Mouse (Mus musculus): Measurements from ENCODE around the gene Rnf207. TPM values are rescaled to one million over a fixed set of nuclear protein-coding genes. Genes with fewer than 3 reads are reported as not detected.

Gene Rnf207
- polyA plus RNA-seq, 1 experiment from 2014 or later = 4.0 TPM

GRCm38 (mm10) chr4:152315498-152316213 is 3.1 kb downstream of the Rnf207 start:
- Histone ChIP-seq H3K36me3 (ENCODE audit: control insufficient read depth, insufficient read depth) (no peaks in the 10 kb centered on the region), H3K27ac (ENCODE audit: low read length) (no peak overlapping the region), H3K27me3 (replicated peaks; ENCODE audit: control insufficient read depth, insufficient read depth, low read length) (peaks cover 71% of the 10 kb centered on the region), H3K4me3 (replicated peaks; ENCODE audit: low read length) (peak overlapping the region; percentile 37), H3K4me2 (ENCODE audit: low read length) (peak overlapping the region; percentile 50), H3K9me3 (ENCODE audit: control insufficient read depth, low read length) (no peaks in the 10 kb centered on the region), H3K4me1 (replicated peaks; ENCODE audit: control insufficient read depth, insufficient read depth, low read length) (peaks cover 16% of the 10 kb centered on the region), H3K9ac (replicated peaks; ENCODE audit: low read depth, low read length) (peak overlapping the region; percentile 19; the same call in 1 of the 2 replicates)
- ATAC-seq = no peak
- under 1% methylated on average over 43 of the region's 43 CpGs for WGBS

- Histone ChIP-seq H3K9me3 (ENCODE audit: control insufficient read depth, low read length) (no peaks in the 10 kb centered on the region), H3K36me3 (ENCODE audit: control insufficient read depth, insufficient read depth) (no peaks in the 10 kb centered on the region), H3K4me1 (replicated peaks; ENCODE audit: control insufficient read depth, insufficient read depth, low read length) (peaks cover 16% of the 10 kb centered on the region), H3K4me3 (replicated peaks; ENCODE audit: low read length) (peak overlapping the region; percentile 37), H3K27ac (ENCODE audit: low read length) (no peak overlapping the region), H3K9ac (replicated peaks; ENCODE audit: low read depth, low read length) (no peak overlapping the region), H3K27me3 (replicated peaks; ENCODE audit: control insufficient read depth, insufficient read depth, low read length) (peaks cover 71% of the 10 kb centered on the region), H3K4me2 (ENCODE audit: low read length) (no peak overlapping the region)
- ATAC-seq = no peak
Observed at GRCm38 (mm10) chr4:152313934-152314333, 4.9 kb downstream of the Rnf207 start.

DNA sequence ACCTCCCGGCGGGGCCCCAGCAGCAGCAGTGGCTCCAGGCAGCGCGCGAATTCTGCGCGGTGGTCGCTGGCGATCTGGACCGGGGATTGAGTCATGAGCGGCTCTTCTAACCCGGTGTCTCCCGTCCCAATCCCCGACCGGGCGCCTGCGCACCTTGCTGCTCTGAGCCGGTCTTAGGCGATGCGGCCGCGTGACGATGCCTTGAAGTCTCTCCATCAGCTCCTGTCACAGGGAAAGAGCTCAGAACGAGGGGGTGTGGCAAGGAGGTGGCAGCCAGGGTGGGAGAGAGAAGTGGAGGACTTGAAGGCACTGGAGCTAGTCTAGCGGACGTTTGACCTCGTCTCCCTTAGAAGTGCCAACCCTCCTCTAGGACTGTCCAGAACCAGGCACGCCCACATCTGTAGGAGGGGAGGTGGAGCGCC is 5.6 kb downstream of the Rnf207 start:
- under 1% methylated on average over 29 of the region's 29 CpGs for WGBS
- Histone ChIP-seq H3K27ac (ENCODE audit: low read length) (no peak overlapping the region), H3K9me3 (ENCODE audit: control insufficient read depth, low read length) (no peaks in the 10 kb centered on the region), H3K36me3 (ENCODE audit: control insufficient read depth, insufficient read depth) (no peaks in the 10 kb centered on the region), H3K4me3 (replicated peaks; ENCODE audit: low read length) (peak overlapping the region; percentile 37), H3K9ac (replicated peaks; ENCODE audit: low read depth, low read length) (peak overlapping the region; percentile 43), H3K4me2 (ENCODE audit: low read length) (peak overlapping the region; percentile 52), H3K27me3 (replicated peaks; ENCODE audit: control insufficient read depth, insufficient read depth, low read length) (peaks cover 65% of the 10 kb centered on the region), H3K4me1 (replicated peaks; ENCODE audit: control insufficient read depth, insufficient read depth, low read length) (peaks cover 12% of the 10 kb centered on the region)
- ATAC-seq = peak; percentile 52

DNA sequence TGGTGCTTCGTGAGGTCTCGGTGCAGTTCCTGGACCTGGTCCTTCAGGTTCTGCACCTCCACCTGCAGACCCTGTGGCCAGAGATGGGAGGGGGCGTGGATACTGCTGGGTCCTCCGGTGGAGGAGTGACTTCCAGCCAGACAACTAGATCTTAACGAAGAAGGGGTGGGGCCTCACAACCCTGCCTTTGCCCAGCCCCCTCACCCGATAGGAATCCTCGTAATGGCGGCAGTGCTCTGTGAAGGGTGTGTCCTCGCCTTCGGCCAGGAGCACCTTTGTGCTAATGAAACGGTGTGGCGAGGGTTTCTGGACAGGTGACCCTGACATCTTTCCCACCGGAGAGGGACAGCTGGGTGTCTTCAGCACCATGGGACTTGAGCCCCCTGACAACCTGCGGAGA is 6.6 kb downstream of the Rnf207 start:
- H3K4me3 ChIP-seq (replicated peaks; ENCODE audit: low read length) = no peak overlapping the region
- H3K27ac ChIP-seq (ENCODE audit: low read length) = no peak overlapping the region
- ATAC-seq = no peak
- H3K4me1 ChIP-seq (replicated peaks; ENCODE audit: control insufficient read depth, insufficient read depth, low read length) = peaks cover 12% of the 10 kb centered on the region
- H3K9ac ChIP-seq (replicated peaks; ENCODE audit: low read depth, low read length) = no peak overlapping the region
- H3K4me2 ChIP-seq (ENCODE audit: low read length) = peak overlapping the region; percentile 52; the same call in 1 of the 2 replicates
- 3% methylated on average over 14 of the region's 14 CpGs for WGBS
- no peaks in the 10 kb centered on the region for H3K36me3 ChIP-seq (ENCODE audit: control insufficient read depth, insufficient read depth)
- peaks cover 55% of the 10 kb centered on the region for H3K27me3 ChIP-seq (replicated peaks; ENCODE audit: control insufficient read depth, insufficient read depth, low read length)
- H3K9me3 ChIP-seq (ENCODE audit: control insufficient read depth, low read length) = no peaks in the 10 kb centered on the region

DNA sequence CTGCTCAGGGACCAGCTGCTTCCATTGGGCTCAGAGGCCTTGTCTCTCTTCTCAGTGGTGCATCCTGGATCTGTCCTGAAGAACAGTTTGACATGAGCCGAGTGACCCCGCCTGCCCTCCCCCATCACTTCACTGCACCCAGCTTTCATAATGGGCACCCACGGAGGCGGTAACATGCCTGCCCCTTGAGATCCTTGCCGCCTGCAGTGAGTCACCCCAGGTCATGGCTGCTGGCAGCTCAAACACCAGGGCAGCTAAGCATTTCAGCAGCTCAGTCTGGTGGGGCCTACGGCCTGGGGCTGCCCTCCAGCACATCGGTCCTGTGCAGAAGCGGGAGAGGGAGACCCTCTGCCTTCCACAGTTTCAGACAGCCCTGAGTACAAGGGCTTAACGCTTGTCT is 11.3 kb downstream of the Rnf207 start:
- Histone ChIP-seq H3K9me3 (ENCODE audit: control insufficient read depth, low read length) (no peaks in the 10 kb centered on the region), H3K27ac (ENCODE audit: low read length) (no peak overlapping the region), H3K4me1 (replicated peaks; ENCODE audit: control insufficient read depth, insufficient read depth, low read length) (no peaks in the 10 kb centered on the region), H3K4me3 (replicated peaks; ENCODE audit: low read length) (no peak overlapping the region), H3K27me3 (replicated peaks; ENCODE audit: control insufficient read depth, insufficient read depth, low read length) (peaks cover 14% of the 10 kb centered on the region), H3K36me3 (ENCODE audit: control insufficient read depth, insufficient read depth) (peaks cover 17% of the 10 kb centered on the region), H3K9ac (replicated peaks; ENCODE audit: low read depth, low read length) (no peak overlapping the region), H3K4me2 (ENCODE audit: low read length) (no peak overlapping the region)
- ATAC-seq = no peak
- 85% methylated on average over 9 of the region's 9 CpGs for WGBS

DNA sequence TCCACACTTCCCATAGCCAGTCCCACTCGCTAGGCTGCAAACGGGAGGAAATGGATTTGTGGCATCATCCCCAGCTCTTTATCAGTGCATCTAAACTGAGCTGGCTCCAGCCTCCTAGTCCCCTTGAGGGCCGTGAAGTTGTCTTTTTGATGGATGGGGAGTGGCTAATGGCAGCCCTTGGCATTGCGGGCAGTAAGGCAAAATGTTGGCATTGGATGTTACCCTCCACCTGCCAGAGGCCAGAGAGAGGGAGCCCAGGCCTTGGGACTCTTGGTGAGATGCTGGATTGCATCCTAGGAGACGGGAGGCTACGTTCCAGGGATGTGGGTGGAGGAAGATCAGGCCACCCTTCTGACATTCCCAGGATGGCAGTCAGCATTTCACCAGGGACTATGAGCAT is 12.8 kb downstream of the Rnf207 start:
- Histone ChIP-seq H3K9ac (replicated peaks; ENCODE audit: low read depth, low read length) (no peak overlapping the region), H3K27ac (ENCODE audit: low read length) (no peak overlapping the region), H3K4me2 (ENCODE audit: low read length) (no peak overlapping the region), H3K4me3 (replicated peaks; ENCODE audit: low read length) (no peak overlapping the region), H3K9me3 (ENCODE audit: control insufficient read depth, low read length) (no peaks in the 10 kb centered on the region), H3K4me1 (replicated peaks; ENCODE audit: control insufficient read depth, insufficient read depth, low read length) (no peaks in the 10 kb centered on the region), H3K36me3 (ENCODE audit: control insufficient read depth, insufficient read depth) (peaks cover 17% of the 10 kb centered on the region), H3K27me3 (replicated peaks; ENCODE audit: control insufficient read depth, insufficient read depth, low read length) (no peaks in the 10 kb centered on the region; the same call in 1 of the 2 replicates)
- ATAC-seq = no peak
- WGBS = 91% methylated on average over 6 of the region's 6 CpGs

GRCm38 (mm10) chr4:152304685-152305084 is 14.1 kb downstream of the Rnf207 start:
- no peak for ATAC-seq
- WGBS = 81% methylated on average over 6 of the region's 6 CpGs
- no peak overlapping the region for H3K4me3 ChIP-seq (replicated peaks; ENCODE audit: low read length)
- H3K4me1 ChIP-seq (replicated peaks; ENCODE audit: control insufficient read depth, insufficient read depth, low read length) = peaks cover 7% of the 10 kb centered on the region; the same call in 1 of the 2 replicates
- no peaks in the 10 kb centered on the region for H3K9me3 ChIP-seq (ENCODE audit: control insufficient read depth, low read length)
- no peaks in the 10 kb centered on the region for H3K27me3 ChIP-seq (replicated peaks; ENCODE audit: control insufficient read depth, insufficient read depth, low read length)
- H3K27ac ChIP-seq (ENCODE audit: low read length) = no peak overlapping the region
- H3K36me3 ChIP-seq (ENCODE audit: control insufficient read depth, insufficient read depth) = peaks cover 17% of the 10 kb centered on the region
- no peak overlapping the region for H3K4me2 ChIP-seq (ENCODE audit: low read length)
- no peak overlapping the region for H3K9ac ChIP-seq (replicated peaks; ENCODE audit: low read depth, low read length)

DNA sequence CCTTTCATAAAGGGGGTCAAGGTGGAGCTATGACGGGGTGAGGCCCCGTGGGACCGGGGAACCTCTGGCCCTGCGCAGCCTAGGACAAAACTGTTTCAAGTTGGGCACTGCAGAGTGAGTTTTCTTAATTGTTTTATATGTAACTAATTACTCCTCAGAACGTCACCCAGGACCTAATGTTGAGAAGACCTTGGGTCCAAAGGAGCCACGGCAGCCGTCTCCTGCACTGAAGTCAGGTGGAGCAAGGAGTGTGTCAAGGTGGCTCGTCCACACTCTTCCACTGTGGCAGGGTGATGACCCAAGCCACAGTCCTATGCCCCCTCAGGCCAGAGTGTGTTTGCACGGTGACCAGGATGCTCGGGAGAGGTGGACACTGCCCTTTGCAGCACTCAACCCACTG is 15.6 kb downstream of the Rnf207 start:
- 91% methylated on average over 10 of the region's 10 CpGs for WGBS
- Histone ChIP-seq H3K27me3 (replicated peaks; ENCODE audit: control insufficient read depth, insufficient read depth, low read length) (no peaks in the 10 kb centered on the region), H3K4me1 (replicated peaks; ENCODE audit: control insufficient read depth, insufficient read depth, low read length) (peaks cover 15% of the 10 kb centered on the region), H3K36me3 (ENCODE audit: control insufficient read depth, insufficient read depth) (peaks cover 17% of the 10 kb centered on the region), H3K27ac (ENCODE audit: low read length) (no peak overlapping the region), H3K9ac (replicated peaks; ENCODE audit: low read depth, low read length) (no peak overlapping the region), H3K4me3 (replicated peaks; ENCODE audit: low read length) (no peak overlapping the region), H3K9me3 (ENCODE audit: control insufficient read depth, low read length) (no peaks in the 10 kb centered on the region), H3K4me2 (ENCODE audit: low read length) (no peak overlapping the region)
- ATAC-seq = no peak

DNA sequence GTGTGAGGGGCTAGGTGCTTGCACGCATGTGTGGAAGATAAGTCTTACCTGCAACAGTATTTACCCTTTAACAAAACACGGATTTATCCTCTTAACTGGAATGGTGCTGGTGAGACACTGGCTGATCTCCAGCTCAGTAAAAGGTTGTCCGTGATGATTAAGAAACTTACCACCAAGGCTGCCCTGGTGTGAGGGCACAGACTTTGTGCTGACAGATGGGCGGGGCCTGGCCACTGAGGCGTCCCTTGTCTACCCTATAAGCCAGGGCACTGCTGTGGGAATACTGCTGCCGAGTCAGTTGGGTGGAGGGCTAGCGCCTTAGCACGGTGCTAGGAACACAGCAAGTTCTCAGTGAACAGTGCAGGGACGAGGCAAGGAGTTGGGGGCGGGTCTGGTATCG is 16.8 kb downstream of the Rnf207 start:
- no peak for ATAC-seq
- WGBS = 67% methylated on average over 11 of the region's 11 CpGs

More for the DNA sequence above, 16.8 kb downstream of the Rnf207 start:
- Histone ChIP-seq H3K27me3 (replicated peaks; ENCODE audit: control insufficient read depth, insufficient read depth, low read length) (no peaks in the 10 kb centered on the region), H3K36me3 (ENCODE audit: control insufficient read depth, insufficient read depth) (peaks cover 17% of the 10 kb centered on the region), H3K4me3 (replicated peaks; ENCODE audit: low read length) (no peak overlapping the region), H3K27ac (ENCODE audit: low read length) (no peak overlapping the region), H3K4me2 (ENCODE audit: low read length) (no peak overlapping the region), H3K4me1 (replicated peaks; ENCODE audit: control insufficient read depth, insufficient read depth, low read length) (peaks cover 20% of the 10 kb centered on the region), H3K9ac (replicated peaks; ENCODE audit: low read depth, low read length) (no peak overlapping the region), H3K9me3 (ENCODE audit: control insufficient read depth, low read length) (no peaks in the 10 kb centered on the region)
